Mouse (Mus musculus) MEL (cell line): ENCODE results near the gene Suclg1. TPM values are rescaled to one million over a fixed set of nuclear protein-coding genes. Genes with fewer than 3 reads are reported as not detected.
A peak's percentile ranks its signal among the peaks of the same experiment; 100 is the strongest.

Experiments used
- DNase-seq: peaks from one replicate; pipeline ENCODE4 v3.0.0; 2011; ENCODE audit warnings: low read depth, low spot score
- H3K27ac ChIP-seq: 2 replicates; pipeline ENCODE4 v1.5.1; 2012; ENCODE audit warnings: low read depth, mild to moderate bottlenecking, control low read depth, low read length, moderate library complexity; ENCODE audit not compliant: control insufficient read depth
- H3K27me3 ChIP-seq, 2 experiments: fragments of 150-350 bp in 1 of 2; sonication (generic) in 1 of 2; 2 replicates each; pipeline ENCODE4 v1.6.1; 2012; ENCODE audit warnings: low read length in 2 of 2, mild to moderate bottlenecking in 2 of 2, improper control_type of control experiment in 1 of 2, moderate library complexity in 1 of 2; ENCODE audit not compliant: insufficient read depth in 2 of 2, control insufficient read depth in 1 of 2
- H3K36me3 ChIP-seq, 2 experiments: 2 replicates each; pipeline ENCODE4 v1.6.1; 2012 to 2014; ENCODE audit warnings: low read length in 2 of 2, improper control_type of control experiment in 1 of 2, inconsistent platforms in 1 of 2, mild to moderate bottlenecking in 1 of 2; ENCODE audit not compliant: insufficient read depth in 2 of 2, control insufficient read depth in 1 of 2
- H3K4me1 ChIP-seq, 2 experiments: fragments of 150-350 bp in 1 of 2; sonication (generic) in 1 of 2; 2 replicates each; pipeline ENCODE4 v1.6.1; 2012; ENCODE audit warnings: low read length in 2 of 2, improper control_type of control experiment in 1 of 2, mild to moderate bottlenecking in 1 of 2; ENCODE audit not compliant: insufficient read depth in 2 of 2, control insufficient read depth in 1 of 2
- H3K4me3 ChIP-seq, 2 experiments: fragments of 150-350 bp in 1 of 2; sonication (generic) in 1 of 2; 2 replicates each; pipeline ENCODE4 v1.5.1; 2012; ENCODE audit warnings: low read depth in 2 of 2, low read length in 2 of 2, mild to moderate bottlenecking in 2 of 2, moderate library complexity in 2 of 2, control low read depth in 1 of 2, improper control_type of control experiment in 1 of 2; ENCODE audit not compliant: control insufficient read depth in 1 of 2, insufficient read depth in 1 of 2
- H3K79me2 ChIP-seq: 2 replicates; pipeline ENCODE4 v1.6.1; 2012; ENCODE audit warnings: mild to moderate bottlenecking, low read length, moderate library complexity; ENCODE audit not compliant: control insufficient read depth, poor library complexity, insufficient read depth
- H3K9ac ChIP-seq: 2 replicates; pipeline ENCODE4 v1.6.1; 2012; ENCODE audit warnings: low read depth, mild to moderate bottlenecking, control low read depth, low read length, moderate library complexity; ENCODE audit not compliant: control insufficient read depth, poor library complexity, severe bottlenecking
- H3K9me3 ChIP-seq: fragments of 150-350 bp; sonication (generic); replicated peaks from 2 replicates; pipeline ENCODE4 v1.6.1; 2012; ENCODE audit warnings: mild to moderate bottlenecking, low read length, improper control_type of control experiment, moderate library complexity; ENCODE audit not compliant: insufficient read depth
- BHLHE40 ChIP-seq: IDR thresholded peaks from 2 replicates; pipeline ENCODE4 v1.6.1; 2012; ENCODE audit warnings: low read depth, mild to moderate bottlenecking, inconsistent platforms, low read length, improper control_type of control experiment, borderline replicate concordance
- CHD1 ChIP-seq: IDR thresholded peaks from 2 replicates; pipeline ENCODE4 v1.6.1; 2012; ENCODE audit warnings: low read depth, mild to moderate bottlenecking, inconsistent platforms, low read length, improper control_type of control experiment
- CHD2 ChIP-seq: IDR thresholded peaks from 2 replicates; pipeline ENCODE4 v1.6.1; 2011; ENCODE audit warnings: low read length, improper control_type of control experiment
- CTCF ChIP-seq, 3 experiments: IDR thresholded peaks in 2 of 3; conservative IDR thresholded peaks in 1 of 3; 2 replicates each; pipeline ENCODE4 v1.5.1; 2011 to 2012; ENCODE audit warnings: low read length in 3 of 3, low read depth in 2 of 3, mild to moderate bottlenecking in 2 of 3, improper control_type of control experiment in 1 of 3, inconsistent platforms in 1 of 3, mixed read lengths in 1 of 3, moderate library complexity in 1 of 3; ENCODE audit not compliant: control insufficient read depth in 1 of 3, insufficient read depth in 1 of 3, poor library complexity in 1 of 3, severe bottlenecking in 1 of 3
- ELF1 ChIP-seq: IDR thresholded peaks from 2 replicates; pipeline ENCODE4 v1.6.1; 2014; ENCODE audit warnings: low read depth, mild to moderate bottlenecking, inconsistent platforms, low read length, improper control_type of control experiment, moderate library complexity
- EP300 ChIP-seq, 2 experiments: IDR thresholded peaks; 2 replicates each; pipeline ENCODE4 v1.6.1; 2011; ENCODE audit warnings: improper control_type of control experiment in 2 of 2, low read length in 2 of 2, low read depth in 1 of 2, mild to moderate bottlenecking in 1 of 2
- ETS1 ChIP-seq: IDR thresholded peaks from 2 replicates; pipeline ENCODE4 v1.6.1; 2012; ENCODE audit warnings: low read depth, mild to moderate bottlenecking, inconsistent platforms, low read length, improper control_type of control experiment, moderate library complexity
- GABPA ChIP-seq: IDR thresholded peaks from 2 replicates; pipeline ENCODE4 v1.6.1; 2012; ENCODE audit warnings: low read depth, mild to moderate bottlenecking, inconsistent platforms, low read length, improper control_type of control experiment, moderate library complexity
- GATA1 ChIP-seq: IDR thresholded peaks from 2 replicates; pipeline ENCODE4 v1.6.1; 2011; ENCODE audit warnings: low read depth, low read length, improper control_type of control experiment
- JUND ChIP-seq: IDR thresholded peaks from 2 replicates; pipeline ENCODE4 v1.6.1; 2011; ENCODE audit warnings: low read depth, mild to moderate bottlenecking, improper control_type of control experiment, low read length
- KAT2A ChIP-seq: conservative IDR thresholded peaks from 2 replicates; pipeline ENCODE4 v1.6.1; 2012; ENCODE audit warnings: low read depth, low read length, improper control_type of control experiment, inconsistent platforms
- MAFK ChIP-seq: IDR thresholded peaks from 2 replicates; pipeline ENCODE4 v1.6.1; 2011; ENCODE audit warnings: low read depth, mild to moderate bottlenecking, low read length, improper control_type of control experiment, borderline replicate concordance
- MAX ChIP-seq: IDR thresholded peaks from 2 replicates; pipeline ENCODE4 v1.6.1; 2011; ENCODE audit warnings: low read length, improper control_type of control experiment
- MAZ ChIP-seq: IDR thresholded peaks from 2 replicates; pipeline ENCODE4 v1.6.1; 2012; ENCODE audit warnings: low read depth, mild to moderate bottlenecking, inconsistent platforms, low read length, improper control_type of control experiment
- MEF2A ChIP-seq: IDR thresholded peaks from 2 replicates; pipeline ENCODE4 v1.6.1; 2014; ENCODE audit warnings: low read depth, mild to moderate bottlenecking, inconsistent platforms, low read length, improper control_type of control experiment; ENCODE audit not compliant: poor library complexity, insufficient replicate concordance, severe bottlenecking; ENCODE audit errors: extremely low read depth
- MXI1 ChIP-seq: IDR thresholded peaks from 2 replicates; pipeline ENCODE4 v1.6.1; 2011; ENCODE audit warnings: mild to moderate bottlenecking, low read depth, low read length, improper control_type of control experiment
- MYB ChIP-seq: IDR thresholded peaks from 2 replicates; pipeline ENCODE4 v1.6.1; 2011; ENCODE audit warnings: mild to moderate bottlenecking, low read depth, low read length, improper control_type of control experiment
- MYC ChIP-seq: IDR thresholded peaks from 2 replicates; pipeline ENCODE4 v1.6.1; 2011; ENCODE audit warnings: low read depth, mild to moderate bottlenecking, low read length, improper control_type of control experiment, moderate library complexity
- NRF1 ChIP-seq: IDR thresholded peaks from 2 replicates; pipeline ENCODE4 v1.6.1; 2014; ENCODE audit warnings: low read depth, mild to moderate bottlenecking, inconsistent platforms, low read length, improper control_type of control experiment, moderate library complexity; ENCODE audit not compliant: poor library complexity, insufficient read depth, severe bottlenecking
- POLR2AphosphoS2 ChIP-seq: IDR thresholded peaks from 2 replicates; pipeline ENCODE4 v1.6.1; 2011; ENCODE audit warnings: low read length, improper control_type of control experiment
- POLR2AphosphoS5 ChIP-seq: IDR thresholded peaks from 2 replicates; pipeline ENCODE4 v1.6.1; 2012; ENCODE audit warnings: low read depth, borderline replicate concordance, mild to moderate bottlenecking, inconsistent platforms, low read length, moderate library complexity, mixed read lengths
- RCOR1 ChIP-seq: IDR thresholded peaks from 2 replicates; pipeline ENCODE4 v1.6.1; 2012; ENCODE audit warnings: low read depth, mild to moderate bottlenecking, inconsistent platforms, low read length, improper control_type of control experiment
- SIN3A ChIP-seq: IDR thresholded peaks from 2 replicates; pipeline ENCODE4 v1.6.1; 2012; ENCODE audit warnings: low read length, improper control_type of control experiment, inconsistent platforms
- SMC3 ChIP-seq: IDR thresholded peaks from 2 replicates; pipeline ENCODE4 v1.6.1; 2011; ENCODE audit warnings: low read depth, low read length, improper control_type of control experiment
- TBP ChIP-seq: IDR thresholded peaks from 2 replicates; pipeline ENCODE4 v1.8.0; 2011; ENCODE audit warnings: low read depth, low read length, improper control_type of control experiment
- TCF12 ChIP-seq: IDR thresholded peaks from 2 replicates; pipeline ENCODE4 v1.6.1; 2014; ENCODE audit warnings: low read depth, mild to moderate bottlenecking, inconsistent platforms, low read length, improper control_type of control experiment, moderate library complexity
- UBTF ChIP-seq: IDR thresholded peaks from 2 replicates; pipeline ENCODE4 v1.6.1; 2012; ENCODE audit warnings: low read depth, mild to moderate bottlenecking, inconsistent platforms, low read length, improper control_type of control experiment, moderate library complexity, borderline replicate concordance; ENCODE audit not compliant: insufficient read depth
- USF1 ChIP-seq: IDR thresholded peaks from 2 replicates; pipeline ENCODE4 v1.6.1; 2014; ENCODE audit warnings: low read depth, mild to moderate bottlenecking, inconsistent platforms, low read length, improper control_type of control experiment, moderate library complexity
- USF2 ChIP-seq, 2 experiments: IDR thresholded peaks; 2 replicates each; pipeline ENCODE4 v1.6.1; 2011 to 2012; ENCODE audit warnings: improper control_type of control experiment in 2 of 2, low read length in 2 of 2, borderline replicate concordance in 1 of 2, inconsistent platforms in 1 of 2, low read depth in 1 of 2, mild to moderate bottlenecking in 1 of 2; ENCODE audit not compliant: insufficient read depth in 1 of 2
- ZC3H11A ChIP-seq: IDR thresholded peaks from 2 replicates; pipeline ENCODE4 v1.6.1; 2012; ENCODE audit warnings: low read depth, mild to moderate bottlenecking, inconsistent platforms, low read length, improper control_type of control experiment
- ZKSCAN1 ChIP-seq: IDR thresholded peaks from 2 replicates; pipeline ENCODE4 v1.6.1; 2012; ENCODE audit warnings: low read depth, mild to moderate bottlenecking, inconsistent platforms, low read length, improper control_type of control experiment, moderate library complexity
- ZMIZ1 ChIP-seq: IDR thresholded peaks from 2 replicates; pipeline ENCODE4 v1.6.1; 2012; ENCODE audit warnings: low read depth, mild to moderate bottlenecking, inconsistent platforms, low read length, improper control_type of control experiment, moderate library complexity
- ZNF384 ChIP-seq: IDR thresholded peaks from 2 replicates; pipeline ENCODE4 v1.6.1; 2012; ENCODE audit warnings: low read depth, mild to moderate bottlenecking, inconsistent platforms, low read length, improper control_type of control experiment
- polyA plus RNA-seq, 2 experiments: library from polyadenylated mRNA; stranded (reverse) in 1 of 2; unstranded in 1 of 2; fragments of >175 nt in 1 of 2; fragments of >200 nt in 1 of 2; gene quantifications; 2 replicates each; pipeline versions ENCODE4 v1.2.1 to v1.2.4; 2012; ENCODE audit warnings: low replicate concordance in 2 of 2, low read depth in 1 of 2; ENCODE audit not compliant: insufficient read length in 2 of 2, insufficient read depth in 1 of 2, missing spikeins in 1 of 2
- total RNA-seq: library from RNA; depleted of rRNA; stranded (reverse); fragments of 300-350 nt; gene quantifications from 2 replicates; pipeline ENCODE4 v1.2.3, GENCODE M21; 2012; rRNA removed

Suclg1 gene
- total RNA-seq (153 and 158 TPM in 2 replicates), polyA plus RNA-seq (100 to 1,000 TPM in 1 of 2 experiments, not detected in 1; 207 TPM)

DNA sequence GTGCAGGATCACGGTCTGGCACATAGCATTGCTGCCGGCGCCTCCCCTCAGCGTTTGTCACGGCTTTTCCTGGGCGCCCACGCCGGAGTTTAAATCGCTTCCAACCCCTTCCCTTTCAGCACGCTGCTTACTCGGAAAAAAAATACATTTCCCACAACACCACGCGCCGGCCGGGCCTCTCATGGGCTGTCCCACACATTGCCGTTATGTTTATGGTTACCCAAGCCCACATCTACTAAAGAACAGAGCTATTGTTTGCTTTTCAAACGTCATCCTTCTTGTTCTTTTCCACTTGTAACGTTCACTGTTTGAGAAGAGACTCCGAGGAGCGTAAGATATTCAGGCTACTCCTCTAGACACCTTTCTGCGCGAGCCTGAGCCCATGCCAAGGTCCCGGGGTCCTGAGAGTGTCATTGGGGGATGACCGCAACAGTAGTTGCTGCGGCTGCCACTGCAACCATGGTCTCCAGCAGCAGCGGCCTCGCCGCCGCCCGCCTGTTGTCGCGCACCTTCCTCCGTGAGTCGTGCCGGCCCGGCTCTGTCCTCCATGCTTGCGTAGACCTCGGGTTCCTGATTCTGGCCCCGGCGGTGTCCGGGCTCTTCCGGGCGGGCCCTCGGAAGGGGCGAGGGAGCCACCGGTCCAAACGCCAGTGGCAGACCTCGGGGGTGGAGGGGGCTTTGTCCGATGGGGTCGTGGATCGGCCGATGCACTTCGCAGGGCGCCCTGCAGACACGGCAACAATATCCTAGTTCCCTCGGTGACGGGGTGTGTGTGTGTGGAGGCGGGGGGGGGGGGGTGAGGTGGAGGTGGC lies at the start of gene Suclg1:
Gene Suclg1 (plus strand): TSS at position 146 of the 812 bp plus-strand sequence.
- no peaks in the 10 kb centered on the region for H3K9me3 ChIP-seq
- no peaks in the 10 kb centered on the region for H3K27me3 ChIP-seq
- H3K9ac ChIP-seq, result peak within 1 kb of the TSS; percentile 95
- H3K36me3 ChIP-seq, result peaks cover 0 to 7% of the 10 kb centered on the region in 2 experiments; a peak in 2 of 4 replicates
- DNase-seq, result peak; percentile 93
- H3K27ac ChIP-seq, result peak within 1 kb of the TSS; percentile 88
- peak within 1 kb of the TSS; percentile 78 to 89 for H3K4me3 ChIP-seq
- H3K79me2 ChIP-seq, result peaks cover 32% of the 10 kb centered on the region
- peaks cover 0 to 7% of the 10 kb centered on the region in 2 experiments; a peak in 1 of 4 replicates for H3K4me1 ChIP-seq
- no peak for TF ChIP-seq MEF2A
- peak; percentile 96; the same call in 1 of the 2 replicates for TF ChIP-seq SIN3A
- TF ChIP-seq ZMIZ1, result 0 out of 2 replicates have a peak, but pooled peaks have one; percentile 42
- TF ChIP-seq ZC3H11A, result no peak
- TF ChIP-seq CHD1, result no peak
- TF ChIP-seq NRF1, result peak; percentile 41; the same call in 1 of the 2 replicates
- TF ChIP-seq SMC3, result no peak
- no peak for TF ChIP-seq JUND
- no peak for TF ChIP-seq UBTF
- TF ChIP-seq ELF1, result 0 out of 2 replicates have a peak, but pooled peaks have one; percentile 12
- no peak for TF ChIP-seq POLR2AphosphoS5
- peak; percentile 49; the same call in 1 of the 2 replicates for TF ChIP-seq TCF12
- TF ChIP-seq GABPA, result no peak
- peak; percentile 99 for TF ChIP-seq MXI1
- TF ChIP-seq ZKSCAN1, result no peak
- peak; percentile 29; the same call in 1 of the 2 replicates for TF ChIP-seq USF1
- TF ChIP-seq MAZ, result peak; percentile 42; the same call in 1 of the 2 replicates
- TF ChIP-seq MAFK, result no peak
- peak; percentile 83; the same call in 1 of the 2 replicates for TF ChIP-seq KAT2A
- TF ChIP-seq CTCF (IDR thresholded peaks at IDR 0.05 in 2 of 3, conservative IDR thresholded peaks at IDR 0.05 in 1 of 3; ENCODE audit: control insufficient read depth in 1 of 3, insufficient read depth in 1 of 3, low read depth in 2 of 3, low read length in 3 of 3, poor library complexity in 1 of 3, severe bottlenecking in 1 of 3), result peak in 1 of 3 experiments; percentile 11; a peak in 1 of 6 replicates
- TF ChIP-seq CHD2, result no peak
- TF ChIP-seq ETS1, result peak; percentile 26; the same call in 1 of the 2 replicates
- no peak for TF ChIP-seq ZNF384
- peak; percentile 100 for TF ChIP-seq MAX
- no peak for TF ChIP-seq MYB
- TF ChIP-seq RCOR1, result no peak
- TF ChIP-seq EP300 (IDR thresholded peaks at IDR 0.05; ENCODE audit: low read depth in 1 of 2, low read length in 2 of 2), result no peak
- TF ChIP-seq BHLHE40, result no peak
- TF ChIP-seq POLR2AphosphoS2, result peak; percentile 80
- TF ChIP-seq MYC, result peak; percentile 81; the same call in 1 of the 2 replicates
- TF ChIP-seq GATA1, result no peak
- peak; percentile 63; the same call in 1 of the 2 replicates for TF ChIP-seq TBP
- no peak for TF ChIP-seq USF2 (IDR thresholded peaks at IDR 0.05; ENCODE audit: borderline replicate concordance in 1 of 2, insufficient read depth in 1 of 2, low read depth in 1 of 2, low read length in 2 of 2)
